Mouse (Mus musculus) stomach, embryonic 14.5 days (tissue): Measurements from ENCODE around the gene Mdn1. TPM values are rescaled to one million over a fixed set of nuclear protein-coding genes. Genes with fewer than 3 reads are reported as not detected.
A peak's percentile ranks its signal among the peaks of the same experiment; 100 is the strongest.

Source experiments
- ATAC-seq: fragments of 200-750 bp; cut with Nextera tagmentation; 2 replicates; pipeline ENCODE4 v1.8.0; 2017; ENCODE audit warnings: low read depth, moderate TSS enrichment; ENCODE audit not compliant: insufficient number of reproducible peaks, insufficient read depth, low FRiP score
- H3K27ac ChIP-seq: fragments of 300-500 bp; sonication (generic); 2 replicates; pipeline ENCODE4 v1.5.1; 2014; ENCODE audit warnings: mild to moderate bottlenecking, low read length, moderate library complexity, mixed read lengths
- H3K27me3 ChIP-seq: fragments of 300-500 bp; sonication (generic); 2 replicates; pipeline ENCODE4 v1.6.1; 2014; ENCODE audit warnings: low read length, control low read depth, mixed read lengths; ENCODE audit not compliant: control insufficient read depth, insufficient read depth
- H3K36me3 ChIP-seq: fragments of 300-500 bp; sonication (generic); 2 replicates; pipeline ENCODE4 v1.6.1; 2014; ENCODE audit warnings: mild to moderate bottlenecking, control low read depth, low read length, moderate library complexity, mixed read lengths; ENCODE audit not compliant: control insufficient read depth, insufficient read depth
- H3K4me1 ChIP-seq: fragments of 300-500 bp; sonication (generic); 2 replicates; pipeline ENCODE4 v1.6.1; 2014; ENCODE audit warnings: low read length, control low read depth, mixed read lengths; ENCODE audit not compliant: control insufficient read depth, insufficient read depth
- H3K4me2 ChIP-seq: fragments of 300-500 bp; sonication (generic); replicated peaks from 2 replicates; pipeline ENCODE4 v1.6.1; 2014; ENCODE audit warnings: low read depth, low read length, control low read depth
- H3K4me3 ChIP-seq: fragments of 300-500 bp; sonication (generic); 2 replicates; pipeline ENCODE4 v1.5.1; 2014; ENCODE audit warnings: low read depth, low read length, control low read depth
- H3K9ac ChIP-seq: fragments of 300-500 bp; sonication (generic); replicated peaks from 2 replicates; pipeline ENCODE4 v1.6.1; 2014; ENCODE audit warnings: low read depth, mild to moderate bottlenecking, control low read depth, low read length, moderate library complexity, mixed read lengths
- H3K9me3 ChIP-seq: fragments of 300-500 bp; sonication (generic); 2 replicates; pipeline ENCODE4 v1.6.1; 2016; ENCODE audit warnings: low read depth, low read length, control low read depth; ENCODE audit not compliant: control insufficient read depth
- WGBS: fragments of 180-500 bp; shearing (Covaris S2); extraction: QIAGEN DNeasy Blood & Tissue Kit; methylation state at CpG from one replicate; pipeline ENCODE4 v1.1.7; 2014; 5-methylcytosine and 5-hydroxymethylcytosine counted together
- polyA plus RNA-seq: library from polyadenylated mRNA; unstranded; fragments of >200 nt; fragmentation: Nextera tagmentation; extraction: Ambion mirVana; gene quantifications from 2 replicates; pipeline ENCODE4 v1.2.1, GENCODE M21; 2014

The Mdn1 gene
- polyA plus RNA-seq, 1 experiment from 2014 or later = 26.6 TPM

DNA sequence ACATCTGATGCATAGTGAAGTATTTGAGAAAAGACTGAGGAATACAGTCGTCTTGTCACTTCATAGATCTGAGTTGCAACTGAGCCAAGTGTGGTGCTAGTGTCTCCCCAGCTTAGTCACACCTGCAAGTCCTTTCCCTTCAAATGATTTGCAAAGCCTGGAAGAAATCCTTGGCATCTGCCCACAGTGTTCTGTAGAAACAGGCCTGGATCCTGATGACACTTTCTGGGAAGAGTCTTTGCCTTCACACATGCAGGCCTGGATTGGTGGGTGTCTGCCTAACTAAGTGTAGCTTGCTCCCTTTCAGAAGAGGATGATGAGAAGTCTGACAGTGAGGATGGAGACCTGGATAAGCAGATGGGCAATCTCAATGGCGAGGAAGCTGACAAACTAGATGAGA is 100.5 kb downstream of the Mdn1 start:
- Histone ChIP-seq H3K27ac (no peak overlapping the region), H3K4me2 (no peak overlapping the region), H3K27me3 (no peaks in the 10 kb centered on the region), H3K9me3 (no peaks in the 10 kb centered on the region), H3K4me1 (no peaks in the 10 kb centered on the region), H3K4me3 (no peak overlapping the region), H3K9ac (no peak overlapping the region), H3K36me3 (peaks cover 39% of the 10 kb centered on the region)
- 94% methylated on average over 2 of the region's 2 CpGs for WGBS
- no peak for ATAC-seq

DNA sequence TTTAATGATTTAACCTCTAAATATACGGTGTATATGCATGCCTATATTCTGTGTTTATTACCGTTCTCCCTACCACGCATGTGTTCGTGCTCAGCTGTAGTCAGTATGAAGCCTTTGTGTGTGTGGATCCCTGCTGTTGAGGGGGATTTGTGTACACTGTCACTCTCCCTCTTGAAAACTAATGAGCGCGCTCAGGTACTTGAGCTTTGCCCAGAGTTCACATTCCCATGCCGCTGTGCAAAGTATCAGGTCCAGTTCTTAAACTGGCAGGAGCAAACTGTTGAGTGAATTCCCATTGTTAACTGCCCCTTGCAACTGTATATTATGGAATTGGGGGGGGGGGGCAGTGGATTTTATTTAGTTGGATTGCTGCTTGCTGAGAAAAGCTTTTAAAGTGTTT is 110.6 kb downstream of the Mdn1 start:
- Histone ChIP-seq H3K4me3 (no peak overlapping the region), H3K27me3 (no peaks in the 10 kb centered on the region), H3K27ac (no peak overlapping the region), H3K4me2 (no peak overlapping the region), H3K36me3 (peaks cover 40% of the 10 kb centered on the region; the same call in 1 of the 2 replicates), H3K4me1 (no peaks in the 10 kb centered on the region), H3K9me3 (no peaks in the 10 kb centered on the region), H3K9ac (no peak overlapping the region)
- no peak for ATAC-seq
- WGBS = 89% methylated on average over 7 of the region's 7 CpGs

DNA sequence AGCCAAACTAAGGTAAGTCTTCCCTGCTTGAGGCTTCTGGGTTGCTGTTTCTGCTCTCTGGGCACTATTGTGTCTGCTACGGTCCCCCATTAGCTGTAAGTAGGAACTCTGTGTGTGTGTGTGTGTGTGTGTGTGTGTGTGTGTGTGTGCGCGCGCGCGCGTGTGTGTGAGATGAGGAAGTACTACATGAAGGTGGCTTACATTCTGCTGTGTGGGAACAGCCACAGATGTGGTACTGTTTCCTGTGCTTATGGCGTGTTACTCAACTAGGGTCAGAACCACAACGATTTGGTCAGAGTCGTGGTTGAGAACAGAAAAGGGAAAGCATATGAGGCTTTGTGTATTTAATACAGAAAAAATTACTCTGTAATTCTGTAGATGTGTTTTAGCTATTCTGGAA is 111.1 kb downstream of the Mdn1 start:
- no peaks in the 10 kb centered on the region for H3K27me3 ChIP-seq
- ATAC-seq = no peak
- H3K4me3 ChIP-seq = no peak overlapping the region
- H3K27ac ChIP-seq = no peak overlapping the region
- no peaks in the 10 kb centered on the region for H3K4me1 ChIP-seq
- peaks cover 40% of the 10 kb centered on the region; the same call in 1 of the 2 replicates for H3K36me3 ChIP-seq
- WGBS = 88% methylated on average over 10 of the region's 10 CpGs
- H3K9me3 ChIP-seq = no peaks in the 10 kb centered on the region
- H3K4me2 ChIP-seq = no peak overlapping the region
- no peak overlapping the region for H3K9ac ChIP-seq

DNA sequence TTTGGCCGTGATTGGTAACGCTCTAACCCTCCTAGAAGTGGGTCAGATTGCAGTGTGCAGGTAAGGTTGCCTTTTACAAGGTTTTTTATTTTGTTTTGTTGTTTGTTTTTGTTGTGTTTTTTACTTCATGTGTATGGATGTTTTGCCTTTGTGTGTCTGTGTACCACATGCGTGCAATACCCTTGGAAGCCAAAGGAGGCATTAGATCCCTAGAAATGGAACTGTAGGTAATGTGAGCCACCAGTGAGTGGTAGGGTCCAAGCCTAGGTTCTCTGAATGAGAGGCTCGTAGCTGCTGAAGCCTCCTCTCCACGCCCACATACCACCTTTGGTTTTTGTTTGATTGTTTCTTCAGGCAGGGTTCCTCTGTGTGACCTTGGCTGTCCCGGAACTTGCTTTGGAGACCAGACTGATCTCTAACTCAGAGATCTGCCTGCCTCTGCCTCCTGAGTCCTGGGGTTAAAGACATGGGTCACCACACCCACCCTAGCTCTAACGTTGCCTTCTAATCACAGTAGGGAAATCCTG is 113.4 kb downstream of the Mdn1 start:
- no peak for ATAC-seq
- no peaks in the 10 kb centered on the region for H3K9me3 ChIP-seq

DNA sequence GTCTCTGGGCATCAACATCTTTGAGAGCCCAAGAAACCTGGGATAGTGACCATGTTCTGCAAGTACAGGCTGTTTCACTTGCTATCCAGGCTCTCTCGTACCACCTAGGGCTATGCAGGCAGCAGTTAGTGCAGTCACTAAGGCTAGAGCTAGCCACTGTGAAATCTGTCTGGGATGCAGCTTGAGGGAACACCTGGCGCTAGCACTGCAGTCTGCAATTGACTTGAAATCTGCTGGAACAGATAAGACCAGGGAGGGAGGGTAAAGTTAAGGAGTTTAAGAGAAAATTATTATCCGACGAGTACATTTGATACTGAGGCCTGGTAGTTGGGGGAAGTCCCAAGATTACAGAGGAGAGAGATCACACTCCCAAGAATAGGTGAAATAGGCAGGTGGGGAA is 123.1 kb downstream of the Mdn1 start:
- no peaks in the 10 kb centered on the region for H3K4me1 ChIP-seq
- H3K9ac ChIP-seq = no peak overlapping the region
- H3K9me3 ChIP-seq = no peaks in the 10 kb centered on the region; the same call in 1 of the 2 replicates
- H3K27ac ChIP-seq = no peak overlapping the region
- no peak for ATAC-seq
- H3K4me2 ChIP-seq = no peak overlapping the region
- H3K36me3 ChIP-seq = peaks cover 6% of the 10 kb centered on the region; the same call in 1 of the 2 replicates
- WGBS = 92% methylated on average over 4 of the region's 4 CpGs
- H3K4me3 ChIP-seq = no peak overlapping the region
- no peaks in the 10 kb centered on the region for H3K27me3 ChIP-seq

More for the DNA sequence above, 113.4 kb downstream of the Mdn1 start:
- Histone ChIP-seq H3K9ac (no peak overlapping the region), H3K27me3 (no peaks in the 10 kb centered on the region), H3K36me3 (peaks cover 39% of the 10 kb centered on the region), H3K4me2 (no peak overlapping the region), H3K4me3 (no peak overlapping the region), H3K4me1 (no peaks in the 10 kb centered on the region), H3K27ac (no peak overlapping the region)
- 93% methylated on average over 7 of the region's 7 CpGs for WGBS

DNA sequence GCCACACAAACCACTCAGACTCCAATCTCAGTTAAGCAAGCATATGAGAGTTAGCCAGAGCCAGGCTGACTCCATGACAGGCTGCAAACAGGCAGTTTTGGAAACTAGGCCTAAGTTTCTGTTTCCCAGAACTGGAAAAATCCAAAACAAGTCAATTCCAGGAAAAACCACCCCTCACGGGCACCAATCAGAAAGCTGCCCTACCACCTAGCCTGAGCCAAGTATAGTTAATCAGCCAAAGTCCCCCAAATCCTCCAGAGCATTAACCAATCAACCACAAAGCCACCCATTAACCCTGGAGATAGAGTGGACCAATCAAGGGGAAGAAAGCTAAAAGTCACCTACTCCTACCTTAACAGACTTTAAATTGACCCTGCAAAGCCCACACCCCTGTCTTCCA is 130.2 kb downstream of the Mdn1 start:
- Histone ChIP-seq H3K4me3 (no peak overlapping the region), H3K36me3 (no peaks in the 10 kb centered on the region), H3K4me1 (no peaks in the 10 kb centered on the region), H3K9me3 (no peaks in the 10 kb centered on the region), H3K27ac (no peak overlapping the region), H3K27me3 (no peaks in the 10 kb centered on the region), H3K9ac (no peak overlapping the region), H3K4me2 (no peak overlapping the region)
- no peak for ATAC-seq
- 88% methylated on average over 1 of the region's 1 CpGs for WGBS

DNA sequence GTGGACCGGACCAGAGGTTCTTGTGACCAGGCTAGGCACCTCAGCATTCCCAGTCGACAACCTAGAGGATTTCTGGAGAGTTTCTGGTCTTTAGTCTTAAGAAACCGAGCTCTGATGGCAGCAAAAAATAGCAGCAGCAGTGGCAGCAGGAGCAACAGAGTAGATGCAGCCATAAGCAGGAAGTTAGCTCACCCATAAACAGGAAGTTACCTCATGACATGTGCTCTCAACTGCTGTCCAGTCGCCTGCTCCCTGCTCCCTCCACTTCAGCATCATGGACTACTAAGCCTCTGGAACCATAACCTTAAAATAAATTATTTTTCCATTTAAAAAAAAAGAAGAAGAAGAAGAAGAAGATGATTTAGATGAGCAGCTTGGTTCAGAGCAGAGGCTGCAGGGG is 132.1 kb downstream of the Mdn1 start:
- no peaks in the 10 kb centered on the region for H3K9me3 ChIP-seq
- WGBS = 87% methylated on average over 4 of the region's 4 CpGs
- no peak overlapping the region for H3K27ac ChIP-seq
- no peak overlapping the region for H3K9ac ChIP-seq
- H3K4me1 ChIP-seq = no peaks in the 10 kb centered on the region
- no peak for ATAC-seq
- H3K27me3 ChIP-seq = no peaks in the 10 kb centered on the region
- H3K36me3 ChIP-seq = no peaks in the 10 kb centered on the region
- H3K4me3 ChIP-seq = no peak overlapping the region
- no peak overlapping the region for H3K4me2 ChIP-seq

DNA sequence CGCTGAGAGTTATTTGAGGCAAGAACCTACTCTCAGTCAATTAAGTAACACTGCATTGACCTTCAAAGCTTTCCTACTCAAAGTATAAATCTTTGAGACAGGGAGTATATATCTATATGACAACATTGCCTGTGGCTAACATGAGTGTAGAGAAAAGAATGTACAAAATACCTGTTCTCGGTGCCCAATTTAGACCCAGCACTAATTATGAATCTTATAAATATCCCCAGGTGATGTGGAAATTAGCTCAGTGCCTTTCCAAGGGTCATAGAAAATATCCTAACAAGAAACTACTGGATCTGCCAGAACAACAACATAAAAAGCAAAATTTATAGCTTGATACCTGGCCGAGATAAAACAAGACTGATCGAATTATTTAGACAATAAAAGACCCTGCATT is 142.1 kb downstream of the Mdn1 start:
- no peaks in the 10 kb centered on the region for H3K27me3 ChIP-seq
- H3K9ac ChIP-seq = no peak overlapping the region
- H3K4me2 ChIP-seq = no peak overlapping the region
- peaks cover 5% of the 10 kb centered on the region; the same call in 1 of the 2 replicates for H3K4me1 ChIP-seq
- no peak for ATAC-seq
- H3K36me3 ChIP-seq = no peaks in the 10 kb centered on the region
- WGBS = 97% methylated on average over 4 of the region's 4 CpGs
- H3K9me3 ChIP-seq = no peaks in the 10 kb centered on the region
- H3K4me3 ChIP-seq = no peak overlapping the region
- H3K27ac ChIP-seq = no peak overlapping the region

DNA sequence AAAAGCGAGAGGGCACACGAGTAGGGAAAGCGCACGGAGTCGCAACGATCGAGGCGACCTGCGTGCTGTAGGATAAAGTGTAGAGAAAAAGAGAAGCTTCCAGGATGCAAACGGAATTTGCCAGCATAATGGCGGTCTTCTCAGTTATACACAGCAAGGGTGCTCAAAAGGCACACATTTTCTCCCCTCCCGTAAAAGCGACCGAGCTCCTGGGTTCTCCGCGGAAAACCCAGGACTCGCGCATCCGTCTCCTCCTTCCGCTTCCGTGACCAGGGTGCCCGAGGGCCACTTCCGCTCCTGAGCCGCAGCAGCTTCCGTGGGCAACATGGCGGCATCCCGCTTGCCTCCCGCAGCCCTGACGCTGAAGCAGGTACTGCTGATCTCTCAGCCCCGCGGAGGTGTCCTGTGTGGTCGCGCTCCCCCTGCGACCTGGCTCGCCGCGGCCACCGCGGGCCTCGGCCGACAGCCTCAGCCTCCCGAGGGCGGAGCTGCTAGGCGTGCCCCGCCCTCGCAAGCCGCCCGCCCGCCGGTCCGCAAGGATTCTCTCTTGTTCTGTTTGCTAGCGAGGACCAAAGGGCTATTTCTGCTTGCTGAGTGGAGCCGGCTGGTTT is 143.2 kb downstream of the Mdn1 start, which contains the start of gene Lyrm2:
Gene Lyrm2, plus strand, starts transcription at position 288 of the 611 bp plus-strand sequence.
- Histone ChIP-seq H3K4me3 (peak within 1 kb of the TSS; percentile 61), H3K27me3 (no peaks in the 10 kb centered on the region), H3K9me3 (no peaks in the 10 kb centered on the region), H3K36me3 (no peaks in the 10 kb centered on the region), H3K4me2 (peak within 1 kb of the TSS; percentile 66), H3K4me1 (peaks cover 5% of the 10 kb centered on the region; the same call in 1 of the 2 replicates), H3K27ac (peak within 1 kb of the TSS; percentile 97), H3K9ac (peak within 1 kb of the TSS; percentile 64)
- ATAC-seq = peak; percentile 90
- under 1% methylated on average over 53 of the region's 53 CpGs for WGBS
